11 mouse cellular contexts compared by ENCODE assay signal in genomic region chr6:89353101-89353500, GRCm38 (mm10). TPM values are rescaled to one million over a fixed set of nuclear protein-coding genes. Genes with fewer than 3 reads are reported as not detected.
DNase-seq lines count a peak whose midpoint lies in the region; ATAC-seq lines count a peak whose summit lies in the region.
"Had no signal": no experiment of that assay in that cellular context is flagged by ENCODE, and none has a peak within 500 bp of the region (broad histone marks: within the 10 kb centered on the region; RNA-seq: fewer than 3 reads in every experiment).

No protein-coding gene starts in this region.

- no peak overlapping the region for H3K4me3 ChIP-seq in hindbrain, embryonic 12.5 days
- H3K4me3 ChIP-seq in hindbrain, embryonic 14.5 days (replicated peaks; ENCODE audit: low read length), result no peak overlapping the region
- H3K4me3 ChIP-seq in brown adipose tissue, adult 24 weeks (ENCODE audit: insufficient read depth, low read depth, low read length), result no peak overlapping the region
- no peak overlapping the region for H3K4me3 ChIP-seq in intestine, embryonic 16.5 days (ENCODE audit: low read length)
- H3K4me3 ChIP-seq in limb, embryonic 10.5 days, result no peak overlapping the region
- H3K4me3 ChIP-seq: left cerebral cortex, adult 2 months; lung, embryonic 15.5 days had no signal

- H3K4me2 ChIP-seq in hindbrain, embryonic 12.5 days (replicated peaks), result no peak overlapping the region
- no peak overlapping the region for H3K4me2 ChIP-seq in hindbrain, embryonic 14.5 days (replicated peaks)
- H3K4me2 ChIP-seq in intestine, embryonic 16.5 days (ENCODE audit: low read depth, low read length), result no peak overlapping the region
- H3K4me2 ChIP-seq: lung, embryonic 15.5 days had no signal

- 79% methylated on average over 8 of the region's 8 CpGs for WGBS in hindbrain, embryonic 12.5 days
- 72% methylated on average over 8 of the region's 8 CpGs for WGBS in hindbrain, embryonic 14.5 days
- WGBS in intestine, embryonic 16.5 days, result 63% methylated on average over 8 of the region's 8 CpGs
- WGBS in limb, embryonic 10.5 days, result 89% methylated on average over 8 of the region's 8 CpGs

- no peaks in the 10 kb centered on the region for H3K9me3 ChIP-seq in hindbrain, embryonic 12.5 days (replicated peaks)
- no peaks in the 10 kb centered on the region for H3K9me3 ChIP-seq in hindbrain, embryonic 14.5 days (ENCODE audit: control insufficient read depth, low read length)
- no peaks in the 10 kb centered on the region for H3K9me3 ChIP-seq in intestine, embryonic 16.5 days (ENCODE audit: control insufficient read depth, low read length)
- no peaks in the 10 kb centered on the region for H3K9me3 ChIP-seq in limb, embryonic 10.5 days (replicated peaks)
- H3K9me3 ChIP-seq: G1E; lung, embryonic 15.5 days had no signal

- ATAC-seq in hindbrain, embryonic 12.5 days (ENCODE audit: low FRiP score), result no peak
- ATAC-seq in hindbrain, embryonic 14.5 days (ENCODE audit: low FRiP score), result no peak
- ATAC-seq in intestine, embryonic 16.5 days, result 0 out of 2 replicates have a peak, but pooled peaks have one; percentile 11
- ATAC-seq in frontal cortex, adult (ENCODE audit: low TSS enrichment), result no peak

- peaks cover 77% of the 10 kb centered on the region for H3K36me3 ChIP-seq in hindbrain, embryonic 12.5 days
- H3K36me3 ChIP-seq in hindbrain, embryonic 14.5 days (replicated peaks; ENCODE audit: control insufficient read depth, insufficient read depth), result peaks cover 74% of the 10 kb centered on the region
- H3K36me3 ChIP-seq in intestine, embryonic 16.5 days (ENCODE audit: control insufficient read depth, insufficient read depth, low read length), result 0 out of 2 replicates have a peak, but pooled peaks cover 18% of the 10 kb centered on the region
- H3K36me3 ChIP-seq in limb, embryonic 10.5 days, result peaks cover 94% of the 10 kb centered on the region

- peaks cover 89% of the 10 kb centered on the region for H3K4me1 ChIP-seq in hindbrain, embryonic 12.5 days
- peaks cover 74% of the 10 kb centered on the region for H3K4me1 ChIP-seq in hindbrain, embryonic 14.5 days (replicated peaks; ENCODE audit: control insufficient read depth, insufficient read depth, low read length)
- peaks cover 60% of the 10 kb centered on the region for H3K4me1 ChIP-seq in brown adipose tissue, adult 24 weeks (ENCODE audit: control insufficient read depth, insufficient read depth, insufficient read length, low read length)
- peaks cover 30% of the 10 kb centered on the region for H3K4me1 ChIP-seq in intestine, embryonic 16.5 days (ENCODE audit: control insufficient read depth, insufficient read depth, low read length)
- H3K4me1 ChIP-seq in limb, embryonic 10.5 days, result peaks cover 49% of the 10 kb centered on the region

- DNase-seq in hindbrain, embryonic 14.5 days (ENCODE audit: low spot score), result no peak
- no peak for DNase-seq in limb, embryonic 10.5 days (ENCODE audit: low spot score)
- no peak for DNase-seq in layer of hippocampus, postnatal 14 days (ENCODE audit: low spot score in 2 of 2)
- no peak for DNase-seq in layer of hippocampus, adult 9-11 months

- 0 out of 2 replicates have a peak overlapping the region, but pooled peaks have one; percentile 40 for H3K27ac ChIP-seq in hindbrain, embryonic 12.5 days
- H3K27ac ChIP-seq in hindbrain, embryonic 14.5 days, result no peak overlapping the region
- H3K27ac ChIP-seq in brown adipose tissue, adult 24 weeks (replicated peaks; ENCODE audit: low read depth, low read length), result peak overlapping the region; percentile 23; the same call in 1 of the 2 replicates
- H3K27ac ChIP-seq in intestine, embryonic 16.5 days (ENCODE audit: low read length), result no peak overlapping the region
- peak overlapping the region; percentile 77 for H3K27ac ChIP-seq in limb, embryonic 10.5 days
- H3K27ac ChIP-seq: left cerebral cortex, adult 2 months had no signal

- H3K9ac ChIP-seq in hindbrain, embryonic 12.5 days, result no peak overlapping the region
- H3K9ac ChIP-seq in hindbrain, embryonic 14.5 days, result no peak overlapping the region
- no peak overlapping the region; the same call in 1 of the 2 replicates for H3K9ac ChIP-seq in intestine, embryonic 16.5 days (ENCODE audit: low read depth, low read length)
- H3K9ac ChIP-seq: lung, embryonic 15.5 days had no signal

- H3K27me3 ChIP-seq in hindbrain, embryonic 12.5 days, result no peaks in the 10 kb centered on the region
- H3K27me3 ChIP-seq in hindbrain, embryonic 14.5 days (ENCODE audit: control insufficient read depth, insufficient read depth, low read length), result no peaks in the 10 kb centered on the region
- no peaks in the 10 kb centered on the region for H3K27me3 ChIP-seq in intestine, embryonic 16.5 days (replicated peaks; ENCODE audit: control insufficient read depth, insufficient read depth, low read length)
- no peaks in the 10 kb centered on the region for H3K27me3 ChIP-seq in limb, embryonic 10.5 days (ENCODE audit: low read depth, poor library complexity, severe bottlenecking)
- H3K27me3 ChIP-seq: lung, embryonic 15.5 days had no signal

RNA-seq across cellular contexts. Expression of gene Plxna1, which starts 9.3 kb away (rescaled TPM):
- polyA plus RNA-seq in hindbrain, embryonic 12.5 days (2016; fragmentation: Nextera tagmentation; extraction: Ambion mirVana), result 62.8 and 65.2 TPM in 2 replicates
- polyA plus RNA-seq in hindbrain, embryonic 14.5 days (2014; fragmentation: Nextera tagmentation; extraction: Ambion mirVana), result 47.3 and 53.3 TPM in 2 replicates
- polyA plus RNA-seq in brown adipose tissue, adult 24 weeks (2012; ENCODE audit: insufficient read depth, insufficient read length, missing spikeins), result 27.1 and 34.3 TPM in 2 replicates
- polyA plus RNA-seq in intestine, embryonic 16.5 days (2015; fragmentation: Nextera tagmentation; extraction: Ambion mirVana), result 5.4 and 6.5 TPM in 2 replicates
- polyA plus RNA-seq in limb, embryonic 10.5 days (2016; fragmentation: Nextera tagmentation; extraction: Ambion mirVana), result 28.6 and 29.5 TPM in 2 replicates
- 100 to 1,000 TPM; 162 to 166 TPM for total RNA-seq in layer of hippocampus, postnatal 14 days (2021)

Comparison
In these comparisons a context has a peak if more than half of its experiments do, and no peak if none do; other contexts are left out.
1. H3K27ac ChIP-seq: peak in hindbrain, embryonic 12.5 days (single experiment), brown adipose tissue, adult 24 weeks (single experiment) and limb, embryonic 10.5 days (single experiment); none in hindbrain, embryonic 14.5 days (single experiment) and intestine, embryonic 16.5 days (single experiment).